Mouse (Mus musculus) embryonic facial prominence, embryonic 14.5 days (tissue): ENCODE data around the gene Atp11a. TPM values are rescaled to one million over a fixed set of nuclear protein-coding genes. Genes with fewer than 3 reads are reported as not detected.

Source experiments
- ATAC-seq: fragments of 200-750 bp; cut with Nextera tagmentation; 2 replicates; pipeline ENCODE4 v1.8.0; 2017; ENCODE audit warnings: low read depth, moderate number of reproducible peaks, moderate TSS enrichment
- DNase-seq: peaks from one replicate; pipeline ENCODE4 v3.0.0-alpha.2; 2015; ENCODE audit warnings: low spot score
- H3K27ac ChIP-seq: fragments of 300-500 bp; sonication (generic); replicated peaks from 2 replicates; pipeline ENCODE4 v1.5.1; 2014; ENCODE audit warnings: low read depth, mild to moderate bottlenecking, low read length, moderate library complexity
- H3K27me3 ChIP-seq: fragments of 300-500 bp; sonication (generic); replicated peaks from 2 replicates; pipeline ENCODE4 v1.6.1; 2014; ENCODE audit warnings: low read length; ENCODE audit not compliant: control insufficient read depth, insufficient read depth
- H3K36me3 ChIP-seq: fragments of 300-500 bp; sonication (generic); 2 replicates; pipeline ENCODE4 v1.6.1; 2014; ENCODE audit warnings: low read length, mixed read lengths; ENCODE audit not compliant: control insufficient read depth, insufficient read depth
- H3K4me1 ChIP-seq: fragments of 300-500 bp; sonication (generic); 2 replicates; pipeline ENCODE4 v1.6.1; 2014; ENCODE audit warnings: antibody characterized with exemption, low read length; ENCODE audit not compliant: control insufficient read depth, insufficient read depth
- H3K4me2 ChIP-seq: fragments of 300-500 bp; sonication (generic); 2 replicates; pipeline ENCODE4 v1.6.1; 2014; ENCODE audit warnings: low read depth, mild to moderate bottlenecking, low read length, moderate library complexity, mixed read lengths
- H3K4me3 ChIP-seq: fragments of 300-500 bp; sonication (generic); 2 replicates; pipeline ENCODE4 v1.5.1; 2014; ENCODE audit warnings: low read depth, mild to moderate bottlenecking, low read length
- H3K9ac ChIP-seq: fragments of 300-500 bp; sonication (generic); 2 replicates; pipeline ENCODE4 v1.6.1; 2014; ENCODE audit warnings: low read depth, mild to moderate bottlenecking, low read length, moderate library complexity, mixed read lengths
- H3K9me3 ChIP-seq: fragments of 300-500 bp; sonication (generic); 2 replicates; pipeline ENCODE4 v1.6.1; 2016; ENCODE audit warnings: low read length; ENCODE audit not compliant: control insufficient read depth
- WGBS: fragments of 180-500 bp; shearing (Covaris S2); extraction: QIAGEN DNeasy Blood & Tissue Kit; methylation state at CpG from one replicate; pipeline ENCODE4 v1.1.7; 2014; 5-methylcytosine and 5-hydroxymethylcytosine counted together
- polyA plus RNA-seq: library from polyadenylated mRNA; unstranded; fragments of >200 nt; fragmentation: Nextera tagmentation; extraction: Ambion mirVana; gene quantifications from 2 replicates; pipeline ENCODE4 v1.2.1, GENCODE M21; 2014

Gene Atp11a
- polyA plus RNA-seq, 1 experiment from 2014 or later: 23.7 TPM

GRCm38 (mm10) chr8:12889046-12889598 lies 132.3 kb downstream of the Atp11a start:
- no peak overlapping the region; the same call in 1 of the 2 replicates for H3K9ac ChIP-seq
- ATAC-seq: no peak
- WGBS: 68% methylated on average over 11 of the region's 11 CpGs

GRCm38 (mm10) chr8:12892882-12893446 lies 136.2 kb downstream of the Atp11a start:
- Histone ChIP-seq H3K36me3 (no peaks in the 10 kb centered on the region), H3K4me3 (no peak overlapping the region), H3K9me3 (no peaks in the 10 kb centered on the region), H3K27ac (no peak overlapping the region), H3K4me2 (no peak overlapping the region), H3K9ac (no peak overlapping the region), H3K27me3 (no peaks in the 10 kb centered on the region), H3K4me1 (no peaks in the 10 kb centered on the region)
- DNase-seq: no peak
- 75% methylated on average over 5 of the region's 5 CpGs for WGBS
- no peak for ATAC-seq

More at GRCm38 (mm10) chr8:12889046-12889598, 132.3 kb downstream of the Atp11a start:
- Histone ChIP-seq H3K36me3 (no peaks in the 10 kb centered on the region), H3K4me1 (no peaks in the 10 kb centered on the region), H3K4me2 (no peak overlapping the region), H3K27me3 (no peaks in the 10 kb centered on the region), H3K27ac (no peak overlapping the region), H3K9me3 (no peaks in the 10 kb centered on the region), H3K4me3 (no peak overlapping the region)
- DNase-seq: no peak

- no peak overlapping the region for H3K27ac ChIP-seq
- no peaks in the 10 kb centered on the region for H3K4me1 ChIP-seq
- DNase-seq (no peak), ATAC-seq (no peak)
- no peak overlapping the region for H3K4me2 ChIP-seq
- 82% methylated on average over 12 of the region's 12 CpGs for WGBS
- H3K9me3 ChIP-seq: no peaks in the 10 kb centered on the region
- no peak overlapping the region for H3K4me3 ChIP-seq
- no peaks in the 10 kb centered on the region for H3K27me3 ChIP-seq
- no peaks in the 10 kb centered on the region for H3K36me3 ChIP-seq
- H3K9ac ChIP-seq: no peak overlapping the region
Measured at GRCm38 (mm10) chr8:12893797-12894578, 137.2 kb downstream of the Atp11a start.

- Histone ChIP-seq H3K36me3 (no peaks in the 10 kb centered on the region), H3K9ac (no peak overlapping the region), H3K4me2 (no peak overlapping the region), H3K9me3 (no peaks in the 10 kb centered on the region), H3K27me3 (no peaks in the 10 kb centered on the region), H3K4me3 (no peak overlapping the region), H3K27ac (no peak overlapping the region), H3K4me1 (no peaks in the 10 kb centered on the region)
- WGBS: 78% methylated on average over 10 of the region's 11 CpGs
- DNase-seq: no peak
- no peak for ATAC-seq
Measured at GRCm38 (mm10) chr8:12894783-12895534, 138.1 kb downstream of the Atp11a start.

GRCm38 (mm10) chr8:12895535-12896150 lies 138.8 kb downstream of the Atp11a start:
- ATAC-seq: no peak

GRCm38 (mm10) chr8:12896494-12897373 lies 139.9 kb downstream of the Atp11a start:
- Histone ChIP-seq H3K36me3 (no peaks in the 10 kb centered on the region), H3K4me3 (no peak overlapping the region), H3K9me3 (no peaks in the 10 kb centered on the region), H3K4me1 (no peaks in the 10 kb centered on the region), H3K27me3 (no peaks in the 10 kb centered on the region), H3K27ac (no peak overlapping the region), H3K4me2 (no peak overlapping the region), H3K9ac (no peak overlapping the region)
- 53% methylated on average over 13 of the region's 13 CpGs for WGBS
- DNase-seq (peak; percentile 61), ATAC-seq (peak; percentile 64)

More at GRCm38 (mm10) chr8:12895535-12896150, 138.8 kb downstream of the Atp11a start:
- Histone ChIP-seq H3K9ac (no peak overlapping the region), H3K4me2 (no peak overlapping the region), H3K27me3 (no peaks in the 10 kb centered on the region), H3K4me1 (no peaks in the 10 kb centered on the region), H3K36me3 (no peaks in the 10 kb centered on the region), H3K9me3 (no peaks in the 10 kb centered on the region), H3K4me3 (no peak overlapping the region), H3K27ac (no peak overlapping the region)
- whole genome bisulfite sequencing: 66% methylated on average over 9 of the region's 9 CpGs
- DNase-seq: no peak

- Histone ChIP-seq H3K4me3 (no peak overlapping the region), H3K4me1 (no peaks in the 10 kb centered on the region), H3K36me3 (no peaks in the 10 kb centered on the region), H3K9ac (no peak overlapping the region), H3K9me3 (no peaks in the 10 kb centered on the region), H3K27ac (no peak overlapping the region), H3K4me2 (no peak overlapping the region), H3K27me3 (no peaks in the 10 kb centered on the region)
- WGBS: 54% methylated on average over 9 of the region's 9 CpGs
- DNase-seq: peak; percentile 32
- 0 out of 2 replicates have a peak, but pooled peaks have one; percentile 16 for ATAC-seq
Measured at GRCm38 (mm10) chr8:12897815-12898214, 141.0 kb downstream of the Atp11a start.
